Mouse (Mus musculus) liver, embryonic 14.5 days (tissue): ENCODE results near the gene Slc4a2.

Experiments
- CTCF ChIP-seq: IDR thresholded peaks from 2 replicates; pipeline ENCODE4 v1.5.1; 2016; ENCODE audit warnings: antibody characterized with exemption, low read depth, control low read depth
- EP300 ChIP-seq: IDR thresholded peaks from 2 replicates; pipeline ENCODE4 v1.6.1; 2016; ENCODE audit warnings: antibody characterized with exemption, low read depth

- TF ChIP-seq CTCF (peak; percentile 32), EP300 (no peak)
Measured at GRCm38 (mm10) chr5:24387264-24388241, 36.1 kb upstream of the Slc4a2 start.
